Mouse (Mus musculus): ENCODE results near the gene Lypd5. TPM values are rescaled to one million over a fixed set of nuclear protein-coding genes. Genes with fewer than 3 reads are reported as not detected.

Gene Lypd5
- polyA plus RNA-seq, 1 experiment from 2014 or later: not detected

Small RNA genes within 50 kb of the gene (microRNA-seq; reads per million reads assigned to microRNA genes)
- gene Gm27592: not detected

Other genes starting within 250 kb of the Lypd5 start
- 10.2 and 12.4 TPM in 2 replicates for gene Zfp112, start 236.9 kb upstream of the Lypd5 start, polyA plus RNA-seq (2015; fragmentation: Nextera tagmentation; extraction: Ambion mirVana)
- gene Zfp235, start 215.0 kb upstream of the Lypd5 start, polyA plus RNA-seq (2015; fragmentation: Nextera tagmentation; extraction: Ambion mirVana): 20.0 and 20.8 TPM in 2 replicates
- 5.0 and 5.9 TPM in 2 replicates for gene Zfp114, start 174.1 kb upstream of the Lypd5 start, polyA plus RNA-seq (2015; fragmentation: Nextera tagmentation; extraction: Ambion mirVana)
- gene Zfp111, start 137.8 kb upstream of the Lypd5 start, polyA plus RNA-seq (2015; fragmentation: Nextera tagmentation; extraction: Ambion mirVana): 5.3 and 5.5 TPM in 2 replicates
- gene Zfp109, start 111.6 kb upstream of the Lypd5 start, polyA plus RNA-seq (2015; fragmentation: Nextera tagmentation; extraction: Ambion mirVana): 3.8 and 3.9 TPM in 2 replicates
- gene Zfp108, start 94.4 kb upstream of the Lypd5 start, polyA plus RNA-seq (2015; fragmentation: Nextera tagmentation; extraction: Ambion mirVana): 4.3 and 5.8 TPM in 2 replicates
- 6.9 and 8.4 TPM in 2 replicates for gene Zfp93, start 78.8 kb upstream of the Lypd5 start, polyA plus RNA-seq (2015; fragmentation: Nextera tagmentation; extraction: Ambion mirVana)
- 44.1 and 50.3 TPM in 2 replicates for gene Zfp61, start 48.0 kb upstream of the Lypd5 start, polyA plus RNA-seq (2015; fragmentation: Nextera tagmentation; extraction: Ambion mirVana)
- 18.5 and 20.7 TPM in 2 replicates for gene Zfp94, start 32.5 kb upstream of the Lypd5 start, polyA plus RNA-seq (2015; fragmentation: Nextera tagmentation; extraction: Ambion mirVana)
- 0.19 TPM in 1 of 2 replicates, not detected in the other for gene Tescl, start 15.3 kb upstream of the Lypd5 start, polyA plus RNA-seq (2015; fragmentation: Nextera tagmentation; extraction: Ambion mirVana)
- gene Kcnn4, start 21.1 kb downstream of the Lypd5 start, polyA plus RNA-seq (2015; fragmentation: Nextera tagmentation; extraction: Ambion mirVana): 1.2 and 1.5 TPM in 2 replicates
- gene Smg9, start 50.4 kb downstream of the Lypd5 start, polyA plus RNA-seq (2015; fragmentation: Nextera tagmentation; extraction: Ambion mirVana): 31.3 and 35.9 TPM in 2 replicates
- gene Irgc1, start 103.1 kb downstream of the Lypd5 start, polyA plus RNA-seq (2015; fragmentation: Nextera tagmentation; extraction: Ambion mirVana): not detected in 2 replicates
- gene Plaur, start 113.3 kb downstream of the Lypd5 start, polyA plus RNA-seq (2015; fragmentation: Nextera tagmentation; extraction: Ambion mirVana): 1.2 and 1.6 TPM in 2 replicates
- gene Cadm4, start 132.8 kb downstream of the Lypd5 start, polyA plus RNA-seq (2015; fragmentation: Nextera tagmentation; extraction: Ambion mirVana): 67.2 and 67.9 TPM in 2 replicates
- 259 and 270 TPM in 2 replicates for gene Zfp428, start 157.8 kb downstream of the Lypd5 start, polyA plus RNA-seq (2015; fragmentation: Nextera tagmentation; extraction: Ambion mirVana)
- gene AC161166.1, start 163.3 kb downstream of the Lypd5 start, polyA plus RNA-seq (2015; fragmentation: Nextera tagmentation; extraction: Ambion mirVana): 1.1 and 1.6 TPM in 2 replicates
- gene Irgq, start 181.5 kb downstream of the Lypd5 start, polyA plus RNA-seq (2015; fragmentation: Nextera tagmentation; extraction: Ambion mirVana): 21.1 TPM in 2 replicates
- not detected in 2 replicates for gene Pinlyp, start 196.9 kb downstream of the Lypd5 start, polyA plus RNA-seq (2015; fragmentation: Nextera tagmentation; extraction: Ambion mirVana)
- gene Xrcc1, start 197.1 kb downstream of the Lypd5 start, polyA plus RNA-seq (2015; fragmentation: Nextera tagmentation; extraction: Ambion mirVana): 61.3 and 63.9 TPM in 2 replicates
- 15.1 and 18.7 TPM in 2 replicates for gene Ethe1, start 238.3 kb downstream of the Lypd5 start, polyA plus RNA-seq (2015; fragmentation: Nextera tagmentation; extraction: Ambion mirVana)
- gene Zfp575, start 238.4 kb downstream of the Lypd5 start, polyA plus RNA-seq (2015; fragmentation: Nextera tagmentation; extraction: Ambion mirVana): 9.1 and 9.4 TPM in 2 replicates